Mouse (Mus musculus): ENCODE data around the gene Rnf181.

Rnf181 gene

DNA sequence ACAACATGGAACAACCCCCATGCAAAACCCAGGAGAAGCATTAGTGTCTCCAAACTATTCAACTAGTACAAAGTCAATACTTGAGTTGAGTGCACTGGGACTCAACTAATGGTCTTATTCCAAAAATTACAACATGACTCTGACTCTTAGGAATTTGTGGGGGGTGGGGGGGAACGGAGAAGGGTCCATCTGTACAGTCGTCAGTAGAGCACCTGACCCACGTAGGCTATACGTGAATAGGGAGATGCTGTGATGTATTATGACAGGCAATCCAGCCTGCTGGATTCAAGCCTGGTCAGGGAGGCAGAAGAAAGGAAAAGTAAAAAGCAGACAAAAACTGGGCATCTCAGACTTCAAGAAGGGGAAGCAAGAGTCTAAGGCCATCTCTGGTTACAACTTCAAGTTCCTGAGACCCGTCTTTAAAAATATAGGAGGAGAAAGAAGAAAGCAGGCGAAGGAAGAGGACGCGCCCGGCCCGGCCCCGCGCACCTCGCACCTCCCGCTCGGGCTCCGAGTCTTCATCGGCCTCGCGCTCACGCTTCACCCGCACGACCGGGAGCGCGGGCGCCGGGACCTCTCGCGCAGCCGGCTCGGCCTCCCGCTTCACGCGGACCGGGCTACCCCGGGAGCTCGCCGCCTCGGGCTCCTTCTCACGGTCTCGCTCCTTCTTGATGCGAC is 22.2 kb downstream of the Rnf181 start:
- H3K36me3 ChIP-seq (ENCODE audit: insufficient read depth, low read length), result peaks cover 43% of the 10 kb centered on the region
- peak overlapping the region; percentile 95 for H3K4me3 ChIP-seq (replicated peaks; ENCODE audit: low read length)
- H3K9me3 ChIP-seq (ENCODE audit: low read length), result no peaks in the 10 kb centered on the region
- peaks cover 42% of the 10 kb centered on the region for H3K4me1 ChIP-seq (replicated peaks; ENCODE audit: low read depth, low read length)
- TF ChIP-seq CTCF (conservative IDR thresholded peaks at IDR 0.05; ENCODE audit: low read length) (no peak), POU5F1 (IDR thresholded peaks at IDR 0.05; ENCODE audit: borderline replicate concordance, low read length) (no peak), NANOG (IDR thresholded peaks at IDR 0.05; ENCODE audit: borderline replicate concordance, low read length) (no peak)
- no peaks in the 10 kb centered on the region; the same call in 1 of the 2 replicates for H3K27me3 ChIP-seq (ENCODE audit: insufficient read depth, low read length)

DNA sequence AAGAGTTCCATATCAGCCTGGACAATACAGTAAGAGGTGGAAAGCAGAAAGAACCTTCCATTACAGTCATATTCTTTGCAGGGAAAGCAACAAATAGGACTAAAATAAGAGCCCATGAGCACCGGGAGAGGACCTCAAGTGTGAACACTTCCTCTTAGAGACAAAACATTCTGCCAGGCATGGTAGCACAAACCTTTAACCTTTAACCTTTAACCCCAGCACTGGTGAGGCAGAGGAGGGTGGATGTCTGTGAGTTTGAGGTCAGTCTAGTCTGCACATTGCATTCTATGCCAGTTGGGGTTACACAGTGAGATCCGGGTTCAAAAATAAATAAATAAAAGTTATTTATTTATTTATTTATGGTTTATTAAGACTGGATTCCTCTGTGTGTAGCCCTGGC is 26.3 kb downstream of the Rnf181 start:
- Histone ChIP-seq H3K36me3 (ENCODE audit: insufficient read depth, low read length) (peaks cover 71% of the 10 kb centered on the region), H3K4me1 (replicated peaks; ENCODE audit: low read depth, low read length) (peaks cover 15% of the 10 kb centered on the region), H3K9me3 (ENCODE audit: low read length) (no peaks in the 10 kb centered on the region), H3K4me3 (replicated peaks; ENCODE audit: low read length) (no peak overlapping the region), H3K27me3 (ENCODE audit: insufficient read depth, low read length) (no peaks in the 10 kb centered on the region)
- TF ChIP-seq NANOG (IDR thresholded peaks at IDR 0.05; ENCODE audit: borderline replicate concordance, low read length) (no peak), POU5F1 (IDR thresholded peaks at IDR 0.05; ENCODE audit: borderline replicate concordance, low read length) (no peak), CTCF (conservative IDR thresholded peaks at IDR 0.05; ENCODE audit: low read length) (no peak)

DNA sequence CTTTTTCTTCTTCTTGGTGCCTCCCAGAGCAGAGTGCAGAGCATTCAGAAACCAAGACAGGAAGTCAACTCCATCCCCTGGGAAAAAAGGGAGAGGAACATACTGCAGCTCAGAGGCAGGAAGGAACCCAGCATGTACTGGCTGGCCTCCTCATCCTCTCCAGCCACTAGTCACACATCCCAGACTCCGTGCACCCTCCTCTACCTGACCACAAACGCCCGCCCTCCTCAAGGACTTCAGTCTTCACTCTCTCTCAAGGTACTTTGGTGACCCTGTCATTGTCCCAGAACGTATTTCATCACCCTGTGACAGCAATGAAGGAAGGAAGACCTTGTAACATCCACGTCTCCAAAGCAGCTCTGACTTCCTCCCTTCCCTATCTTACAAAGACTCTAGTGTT is 33.6 kb downstream of the Rnf181 start:
- Histone ChIP-seq H3K9me3 (ENCODE audit: low read length) (no peaks in the 10 kb centered on the region), H3K4me3 (replicated peaks; ENCODE audit: low read length) (no peak overlapping the region), H3K36me3 (ENCODE audit: insufficient read depth, low read length) (peaks cover 99% of the 10 kb centered on the region), H3K27me3 (ENCODE audit: insufficient read depth, low read length) (no peaks in the 10 kb centered on the region), H3K4me1 (replicated peaks; ENCODE audit: low read depth, low read length) (no peaks in the 10 kb centered on the region)
- TF ChIP-seq POU5F1 (IDR thresholded peaks at IDR 0.05; ENCODE audit: borderline replicate concordance, low read length), result no peak
- TF ChIP-seq CTCF (conservative IDR thresholded peaks at IDR 0.05; ENCODE audit: low read length), result no peak
- TF ChIP-seq NANOG (IDR thresholded peaks at IDR 0.05; ENCODE audit: borderline replicate concordance, low read length), result no peak

DNA sequence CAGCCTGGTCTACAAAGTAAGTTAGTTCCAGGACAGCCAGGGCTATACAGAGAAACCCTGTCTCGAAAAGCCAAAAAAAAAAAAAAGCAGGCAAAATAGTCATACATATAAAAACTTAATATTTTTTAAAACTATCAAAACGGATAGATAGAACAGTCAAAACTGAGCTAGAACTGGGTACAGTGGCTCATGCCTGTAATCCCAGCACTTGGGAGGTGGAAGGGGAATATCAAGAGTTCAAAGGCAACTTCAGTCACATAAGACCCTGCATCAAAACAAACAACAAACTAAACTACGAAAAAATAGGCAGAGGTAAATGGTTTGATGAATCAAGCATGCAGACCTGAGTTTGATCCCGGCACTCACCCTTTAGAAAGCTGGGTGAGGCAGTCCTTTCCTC is 36.6 kb downstream of the Rnf181 start:
- Histone ChIP-seq H3K9me3 (ENCODE audit: low read length) (no peaks in the 10 kb centered on the region), H3K27me3 (ENCODE audit: insufficient read depth, low read length) (no peaks in the 10 kb centered on the region), H3K4me1 (replicated peaks; ENCODE audit: low read depth, low read length) (no peaks in the 10 kb centered on the region), H3K4me3 (replicated peaks; ENCODE audit: low read length) (no peak overlapping the region), H3K36me3 (ENCODE audit: insufficient read depth, low read length) (peaks cover 96% of the 10 kb centered on the region)
- TF ChIP-seq POU5F1 (IDR thresholded peaks at IDR 0.05; ENCODE audit: borderline replicate concordance, low read length) (no peak), CTCF (conservative IDR thresholded peaks at IDR 0.05; ENCODE audit: low read length) (no peak), NANOG (IDR thresholded peaks at IDR 0.05; ENCODE audit: borderline replicate concordance, low read length) (no peak)

DNA sequence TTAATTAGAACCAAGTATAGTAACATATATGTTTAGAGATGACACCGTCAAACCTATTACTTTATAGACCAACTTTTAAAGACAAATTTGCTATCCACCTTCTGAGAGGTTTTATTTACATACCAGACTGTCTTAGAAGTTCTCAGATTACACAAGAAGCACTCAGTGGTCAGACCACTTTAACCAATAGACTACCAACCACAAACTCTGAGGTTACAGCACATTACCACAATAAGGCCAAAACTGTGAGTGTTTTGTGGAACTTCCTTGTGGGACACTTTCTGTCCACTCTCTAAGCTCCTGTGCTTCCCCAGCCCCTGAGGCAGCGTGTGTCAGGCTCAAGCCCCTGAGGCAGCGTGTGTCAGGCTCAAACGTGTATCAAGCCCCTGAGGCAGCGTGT is 37.7 kb downstream of the Rnf181 start:
- H3K27me3 ChIP-seq (ENCODE audit: insufficient read depth, low read length), result no peaks in the 10 kb centered on the region
- TF ChIP-seq POU5F1 (IDR thresholded peaks at IDR 0.05; ENCODE audit: borderline replicate concordance, low read length) (no peak), CTCF (conservative IDR thresholded peaks at IDR 0.05; ENCODE audit: low read length) (no peak)
- peaks cover 5% of the 10 kb centered on the region for H3K4me1 ChIP-seq (replicated peaks; ENCODE audit: low read depth, low read length)
- no peak overlapping the region for H3K4me3 ChIP-seq (replicated peaks; ENCODE audit: low read length)
- H3K9me3 ChIP-seq (ENCODE audit: low read length), result no peaks in the 10 kb centered on the region
- H3K36me3 ChIP-seq (ENCODE audit: insufficient read depth, low read length), result peaks cover 97% of the 10 kb centered on the region

DNA sequence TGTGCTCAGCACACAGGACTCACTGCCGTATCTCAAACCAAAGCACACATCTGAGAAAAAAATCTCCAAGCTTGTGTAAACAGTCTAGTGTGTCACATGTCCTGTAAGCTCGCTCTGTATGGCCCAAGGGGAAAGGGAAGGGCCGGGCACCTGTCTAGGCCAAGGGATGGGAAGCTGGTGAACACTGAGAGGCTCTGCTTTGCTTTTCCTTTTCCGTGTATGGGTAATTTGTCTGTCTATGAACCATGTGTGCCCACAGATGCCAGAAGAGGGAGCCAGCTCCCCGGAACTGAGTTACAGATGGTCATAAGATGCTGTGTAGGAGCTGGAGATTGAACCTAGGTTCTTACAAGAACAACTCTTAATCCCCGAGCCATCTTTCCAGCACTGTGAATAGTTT is 40.5 kb downstream of the Rnf181 start:
- Histone ChIP-seq H3K4me1 (replicated peaks; ENCODE audit: low read depth, low read length) (peaks cover 20% of the 10 kb centered on the region), H3K9me3 (ENCODE audit: low read length) (no peaks in the 10 kb centered on the region), H3K36me3 (ENCODE audit: insufficient read depth, low read length) (peaks cover 97% of the 10 kb centered on the region), H3K4me3 (replicated peaks; ENCODE audit: low read length) (no peak overlapping the region), H3K27me3 (ENCODE audit: insufficient read depth, low read length) (no peaks in the 10 kb centered on the region)
- 0 out of 2 replicates have a peak, but pooled peaks have one; percentile 5 for TF ChIP-seq CTCF (conservative IDR thresholded peaks at IDR 0.05; ENCODE audit: low read length)
- TF ChIP-seq POU5F1 (IDR thresholded peaks at IDR 0.05; ENCODE audit: borderline replicate concordance, low read length), result no peak
- no peak for TF ChIP-seq NANOG (IDR thresholded peaks at IDR 0.05; ENCODE audit: borderline replicate concordance, low read length)

DNA sequence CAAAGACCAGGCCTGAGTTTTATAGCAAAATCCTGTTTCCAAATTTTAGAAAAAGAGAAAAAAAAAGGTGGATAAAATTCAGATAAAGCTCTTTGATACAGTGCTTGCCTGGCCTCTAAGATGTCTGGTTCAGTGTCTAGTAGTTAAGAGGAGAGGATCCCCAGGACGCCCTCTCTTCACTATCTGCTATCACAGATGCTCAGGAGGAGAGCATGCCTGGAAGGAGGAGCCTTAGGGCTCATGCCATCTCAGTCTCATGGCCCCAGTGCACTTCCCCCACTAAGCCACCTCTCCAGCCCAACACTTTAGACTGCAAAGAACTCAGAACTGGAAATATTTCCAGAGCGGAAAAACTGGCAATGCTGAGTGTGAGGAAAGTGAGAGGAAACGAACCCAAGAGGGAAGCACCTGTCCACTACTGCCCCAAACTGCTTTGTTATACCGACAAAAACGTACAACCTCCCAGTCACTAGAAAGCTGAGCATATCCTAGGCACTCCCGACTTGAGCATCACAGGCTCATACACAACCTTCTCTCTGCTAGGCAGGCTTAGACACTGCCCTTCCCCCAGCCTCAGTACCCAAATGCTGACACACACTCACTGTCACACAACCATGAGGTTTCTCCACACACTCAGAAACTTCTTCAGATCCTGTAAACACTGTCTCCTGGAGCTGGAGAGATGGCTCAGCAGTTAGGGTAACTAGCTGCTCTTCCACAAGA is 42.8 kb downstream of the Rnf181 start:
- no peaks in the 10 kb centered on the region for H3K27me3 ChIP-seq (ENCODE audit: insufficient read depth, low read length)
- no peak for TF ChIP-seq POU5F1 (IDR thresholded peaks at IDR 0.05; ENCODE audit: borderline replicate concordance, low read length)
- no peaks in the 10 kb centered on the region for H3K9me3 ChIP-seq (ENCODE audit: low read length)
- H3K4me1 ChIP-seq (replicated peaks; ENCODE audit: low read depth, low read length), result peaks cover 20% of the 10 kb centered on the region
- H3K4me3 ChIP-seq (replicated peaks; ENCODE audit: low read length), result no peak overlapping the region
- peaks cover 97% of the 10 kb centered on the region for H3K36me3 ChIP-seq (ENCODE audit: insufficient read depth, low read length)

DNA sequence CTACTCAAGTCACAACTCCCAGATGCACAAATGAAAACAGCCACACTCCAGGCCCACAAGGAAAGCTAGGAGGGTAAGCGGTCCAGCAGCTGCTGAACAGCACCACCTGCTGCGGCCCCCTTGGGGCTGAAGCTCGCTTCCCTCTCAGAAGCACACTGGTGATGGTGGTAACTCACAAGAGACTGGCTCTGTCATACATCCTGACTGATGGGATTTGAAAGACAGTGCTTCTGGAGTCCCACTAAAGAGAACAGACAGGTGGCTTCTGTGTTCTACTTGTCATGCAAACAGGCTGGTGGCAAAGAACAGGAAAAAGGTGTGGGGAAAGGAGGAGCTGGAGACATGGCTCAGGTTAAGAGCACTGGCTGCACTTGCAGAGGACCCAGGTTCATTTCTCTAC is 43.8 kb downstream of the Rnf181 start:
- Histone ChIP-seq H3K27me3 (ENCODE audit: insufficient read depth, low read length) (no peaks in the 10 kb centered on the region), H3K36me3 (ENCODE audit: insufficient read depth, low read length) (peaks cover 97% of the 10 kb centered on the region), H3K9me3 (ENCODE audit: low read length) (no peaks in the 10 kb centered on the region), H3K4me1 (replicated peaks; ENCODE audit: low read depth, low read length) (peaks cover 20% of the 10 kb centered on the region), H3K4me3 (replicated peaks; ENCODE audit: low read length) (no peak overlapping the region)
- TF ChIP-seq POU5F1 (IDR thresholded peaks at IDR 0.05; ENCODE audit: borderline replicate concordance, low read length) (no peak), CTCF (conservative IDR thresholded peaks at IDR 0.05; ENCODE audit: low read length) (no peak), NANOG (IDR thresholded peaks at IDR 0.05; ENCODE audit: borderline replicate concordance, low read length) (no peak)
